In the genomic region with DNA sequence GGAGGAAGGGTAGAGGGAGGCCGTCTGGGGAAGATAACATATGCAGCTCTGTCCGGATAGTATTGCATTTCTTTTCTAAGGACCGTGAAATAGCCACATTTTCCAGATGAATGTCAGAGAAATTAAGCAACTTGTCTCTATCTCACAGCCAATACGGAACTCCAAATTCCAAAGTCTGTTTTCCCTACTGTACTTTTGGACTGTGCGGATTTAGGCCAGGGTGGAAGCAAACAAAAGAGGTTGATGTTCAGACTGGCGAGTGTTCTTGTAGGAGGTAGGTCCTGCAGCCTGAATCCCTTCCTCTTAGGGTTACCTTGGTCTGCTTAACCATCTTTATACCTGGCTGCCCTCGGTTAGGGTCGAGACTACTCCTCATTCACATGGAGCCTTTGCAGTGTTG, we compare ENCODE assay signal across 17 mouse cellular contexts. TPM values are rescaled to one million over a fixed set of nuclear protein-coding genes. Genes with fewer than 3 reads are reported as not detected.
DNase-seq lines count a peak whose midpoint lies in the region; ATAC-seq lines count a peak whose summit lies in the region.
"Had no signal": no experiment of that assay in that cellular context is flagged by ENCODE, and none has a peak within 500 bp of the region (broad histone marks: within the 10 kb centered on the region; RNA-seq: fewer than 3 reads in every experiment).

No protein-coding gene starts in this region.

- no peak overlapping the region for H3K4me2 ChIP-seq in forebrain, embryonic 13.5 days
- H3K4me2 ChIP-seq in intestine, embryonic 15.5 days (replicated peaks) = 0 out of 2 replicates have a peak overlapping the region, but pooled peaks have one; percentile 1
- H3K4me2 ChIP-seq in stomach, embryonic 14.5 days (replicated peaks; ENCODE audit: low read depth, low read length) = no peak overlapping the region
- H3K4me2 ChIP-seq: forebrain, embryonic 15.5 days; lung, embryonic 14.5 days; midbrain, embryonic 12.5 days had no signal

- no peak overlapping the region for H3K9ac ChIP-seq in forebrain, embryonic 13.5 days
- no peak overlapping the region for H3K9ac ChIP-seq in intestine, embryonic 15.5 days
- no peak overlapping the region for H3K9ac ChIP-seq in stomach, embryonic 14.5 days (replicated peaks; ENCODE audit: low read depth, low read length)
- H3K9ac ChIP-seq: forebrain, embryonic 15.5 days; lung, embryonic 14.5 days; midbrain, embryonic 12.5 days had no signal

- no peak for ATAC-seq in forebrain, embryonic 13.5 days
- ATAC-seq in intestine, embryonic 15.5 days = peak; percentile 44; the same call in 1 of the 2 replicates
- no peak for ATAC-seq in stomach, embryonic 14.5 days (ENCODE audit: insufficient number of reproducible peaks, insufficient read depth, low FRiP score, low read depth)
- ATAC-seq in erythroblast, adult 5-6 weeks (replicated peaks; ENCODE audit: low FRiP score, poor library complexity, severe bottlenecking) = no peak
- ATAC-seq: forebrain, embryonic 15.5 days; hindbrain, postnatal 0 days had no signal

- H3K4me1 ChIP-seq in forebrain, embryonic 10.5 days = peaks cover 62% of the 10 kb centered on the region
- H3K4me1 ChIP-seq in forebrain, embryonic 13.5 days = peaks cover 45% of the 10 kb centered on the region
- H3K4me1 ChIP-seq in intestine, embryonic 15.5 days (replicated peaks) = peaks cover 55% of the 10 kb centered on the region
- H3K4me1 ChIP-seq in stomach, embryonic 14.5 days (ENCODE audit: control insufficient read depth, insufficient read depth, low read length) = peaks cover 29% of the 10 kb centered on the region; the same call in 1 of the 2 replicates

- H3K36me3 ChIP-seq in forebrain, embryonic 10.5 days (replicated peaks) = no peaks in the 10 kb centered on the region
- no peaks in the 10 kb centered on the region for H3K36me3 ChIP-seq in forebrain, embryonic 13.5 days (ENCODE audit: poor library complexity, severe bottlenecking)
- H3K36me3 ChIP-seq in intestine, embryonic 15.5 days = no peaks in the 10 kb centered on the region
- H3K36me3 ChIP-seq in stomach, embryonic 14.5 days (ENCODE audit: control insufficient read depth, insufficient read depth, low read length) = no peaks in the 10 kb centered on the region
- H3K36me3 ChIP-seq: forebrain, embryonic 15.5 days; midbrain, embryonic 12.5 days had no signal

- no peaks in the 10 kb centered on the region for H3K9me3 ChIP-seq in forebrain, embryonic 10.5 days
- no peaks in the 10 kb centered on the region for H3K9me3 ChIP-seq in forebrain, embryonic 13.5 days (replicated peaks)
- no peaks in the 10 kb centered on the region for H3K9me3 ChIP-seq in intestine, embryonic 15.5 days
- no peaks in the 10 kb centered on the region for H3K9me3 ChIP-seq in stomach, embryonic 14.5 days (ENCODE audit: control insufficient read depth, low read depth, low read length)
- H3K9me3 ChIP-seq: forebrain, embryonic 15.5 days; midbrain, embryonic 12.5 days had no signal

- no peak overlapping the region for H3K4me3 ChIP-seq in forebrain, embryonic 10.5 days
- H3K4me3 ChIP-seq in forebrain, embryonic 13.5 days = no peak overlapping the region
- H3K4me3 ChIP-seq in intestine, embryonic 15.5 days (replicated peaks) = no peak overlapping the region
- H3K4me3 ChIP-seq in stomach, embryonic 14.5 days (ENCODE audit: low read depth, low read length) = no peak overlapping the region
- H3K4me3 ChIP-seq: forebrain, embryonic 15.5 days; midbrain, embryonic 12.5 days had no signal

- DNase-seq in forebrain, embryonic 10.5 days (ENCODE audit: extremely low spot score, low spot score) = no peak
- DNase-seq in kidney, postnatal 14 days = peak; percentile 42
- no peak for DNase-seq in layer of hippocampus, postnatal 14 days (ENCODE audit: low spot score in 2 of 2)
- no peak for DNase-seq in thymus, postnatal 4 days
- DNase-seq: cerebellum, adult 9-10 months; left cerebral cortex, postnatal 4 days; lung, embryonic 14.5 days; lung, postnatal 4 days; right cerebral cortex, postnatal 25 days had no signal

- WGBS in forebrain, embryonic 10.5 days = 91% methylated on average over 8 of the region's 8 CpGs
- WGBS in forebrain, embryonic 13.5 days = 83% methylated on average over 8 of the region's 8 CpGs
- WGBS in intestine, embryonic 15.5 days = 72% methylated on average over 8 of the region's 8 CpGs
- WGBS in stomach, embryonic 14.5 days = 83% methylated on average over 8 of the region's 8 CpGs

- H3K27ac ChIP-seq in forebrain, embryonic 10.5 days = peak overlapping the region; percentile 5; the same call in 1 of the 2 replicates
- H3K27ac ChIP-seq in forebrain, embryonic 13.5 days = no peak overlapping the region
- peak overlapping the region; percentile 59 for H3K27ac ChIP-seq in intestine, embryonic 15.5 days
- peak overlapping the region; percentile 44; the same call in 1 of the 2 replicates for H3K27ac ChIP-seq in stomach, embryonic 14.5 days (ENCODE audit: low read length)
- H3K27ac ChIP-seq: forebrain, embryonic 15.5 days; hindbrain, postnatal 0 days; midbrain, embryonic 12.5 days had no signal

- peaks cover 10% of the 10 kb centered on the region; the same call in 1 of the 2 replicates for H3K27me3 ChIP-seq in forebrain, embryonic 10.5 days (ENCODE audit: poor library complexity, severe bottlenecking)
- no peaks in the 10 kb centered on the region for H3K27me3 ChIP-seq in forebrain, embryonic 13.5 days
- no peaks in the 10 kb centered on the region for H3K27me3 ChIP-seq in intestine, embryonic 15.5 days (replicated peaks)
- H3K27me3 ChIP-seq in stomach, embryonic 14.5 days (ENCODE audit: control insufficient read depth, insufficient read depth, low read length) = no peaks in the 10 kb centered on the region
- H3K27me3 ChIP-seq: forebrain, embryonic 15.5 days; midbrain, embryonic 12.5 days had no signal

RNA-seq across cellular contexts. Expression of gene Fam83f, which starts 10.7 kb away (rescaled TPM):
- 0.37 and 0.68 TPM in 2 replicates for polyA plus RNA-seq in forebrain, embryonic 10.5 days (2016; fragmentation: Nextera tagmentation; extraction: Ambion mirVana)
- polyA plus RNA-seq in forebrain, embryonic 13.5 days (2015; fragmentation: Nextera tagmentation; extraction: Ambion mirVana) = 0.09 TPM in 1 of 2 replicates, not detected in the other
- 19.2 and 20.2 TPM in 2 replicates for polyA plus RNA-seq in intestine, embryonic 15.5 days (2015; fragmentation: Nextera tagmentation; extraction: Ambion mirVana)
- 6.9 and 9.3 TPM in 2 replicates for polyA plus RNA-seq in stomach, embryonic 14.5 days (2014; fragmentation: Nextera tagmentation; extraction: Ambion mirVana)
- under 1 TPM; 0.17 to 0.25 TPM for total RNA-seq in layer of hippocampus, postnatal 14 days (2021)
- not detected in 2 replicates for total RNA-seq in erythroblast, adult 5-6 weeks (2015; ENCODE audit: low replicate concordance)
- total RNA-seq in erythroblast, adult 5-6 weeks (2017; ENCODE audit: low replicate concordance) = 0.98 TPM in 1 of 2 replicates, not detected in the other
- total RNA-seq: MEL had no signal

RNA-seq across cellular contexts. Expression of gene Tnrc6b, which starts 28.8 kb away (rescaled TPM):
- 40.5 and 43.4 TPM in 2 replicates for polyA plus RNA-seq in forebrain, embryonic 10.5 days (2016; fragmentation: Nextera tagmentation; extraction: Ambion mirVana)
- polyA plus RNA-seq in forebrain, embryonic 13.5 days (2015; fragmentation: Nextera tagmentation; extraction: Ambion mirVana) = 37.2 and 41.0 TPM in 2 replicates
- 19.8 and 20.7 TPM in 2 replicates for polyA plus RNA-seq in intestine, embryonic 15.5 days (2015; fragmentation: Nextera tagmentation; extraction: Ambion mirVana)
- polyA plus RNA-seq in stomach, embryonic 14.5 days (2014; fragmentation: Nextera tagmentation; extraction: Ambion mirVana) = 25.5 and 28.7 TPM in 2 replicates
- 100 to 1,000 TPM; 110 to 128 TPM for total RNA-seq in layer of hippocampus, postnatal 14 days (2021)
- 138 and 146 TPM in 2 replicates for total RNA-seq in erythroblast, adult 5-6 weeks (2015; ENCODE audit: low replicate concordance)
- total RNA-seq in erythroblast, adult 5-6 weeks (2017; ENCODE audit: low replicate concordance) = 214 and 245 TPM in 2 replicates
